Mouse (Mus musculus) MEL (cell line): ENCODE measurements around the gene Asic5. TPM values are rescaled to one million over a fixed set of nuclear protein-coding genes. Genes with fewer than 3 reads are reported as not detected.

ENCODE experiments used
- DNase-seq: peaks from one replicate; pipeline ENCODE4 v3.0.0; 2011; ENCODE audit warnings: low read depth, low spot score
- H3K27ac ChIP-seq: 2 replicates; pipeline ENCODE4 v1.5.1; 2012; ENCODE audit warnings: low read depth, mild to moderate bottlenecking, control low read depth, low read length, moderate library complexity; ENCODE audit not compliant: control insufficient read depth
- H3K27me3 ChIP-seq, 2 experiments: fragments of 150-350 bp in 1 of 2; sonication (generic) in 1 of 2; 2 replicates each; pipeline ENCODE4 v1.6.1; 2012; ENCODE audit warnings: low read length in 2 of 2, mild to moderate bottlenecking in 2 of 2, improper control_type of control experiment in 1 of 2, moderate library complexity in 1 of 2; ENCODE audit not compliant: insufficient read depth in 2 of 2, control insufficient read depth in 1 of 2
- H3K36me3 ChIP-seq, 2 experiments: 2 replicates each; pipeline ENCODE4 v1.6.1; 2012 to 2014; ENCODE audit warnings: low read length in 2 of 2, improper control_type of control experiment in 1 of 2, inconsistent platforms in 1 of 2, mild to moderate bottlenecking in 1 of 2; ENCODE audit not compliant: insufficient read depth in 2 of 2, control insufficient read depth in 1 of 2
- H3K4me1 ChIP-seq, 2 experiments: fragments of 150-350 bp in 1 of 2; sonication (generic) in 1 of 2; 2 replicates each; pipeline ENCODE4 v1.6.1; 2012; ENCODE audit warnings: low read length in 2 of 2, improper control_type of control experiment in 1 of 2, mild to moderate bottlenecking in 1 of 2; ENCODE audit not compliant: insufficient read depth in 2 of 2, control insufficient read depth in 1 of 2
- H3K4me3 ChIP-seq, 2 experiments: fragments of 150-350 bp in 1 of 2; sonication (generic) in 1 of 2; 2 replicates each; pipeline ENCODE4 v1.5.1; 2012; ENCODE audit warnings: low read depth in 2 of 2, low read length in 2 of 2, mild to moderate bottlenecking in 2 of 2, moderate library complexity in 2 of 2, control low read depth in 1 of 2, improper control_type of control experiment in 1 of 2; ENCODE audit not compliant: control insufficient read depth in 1 of 2, insufficient read depth in 1 of 2
- H3K79me2 ChIP-seq: 2 replicates; pipeline ENCODE4 v1.6.1; 2012; ENCODE audit warnings: mild to moderate bottlenecking, low read length, moderate library complexity; ENCODE audit not compliant: control insufficient read depth, poor library complexity, insufficient read depth
- H3K9ac ChIP-seq: 2 replicates; pipeline ENCODE4 v1.6.1; 2012; ENCODE audit warnings: low read depth, mild to moderate bottlenecking, control low read depth, low read length, moderate library complexity; ENCODE audit not compliant: control insufficient read depth, poor library complexity, severe bottlenecking
- H3K9me3 ChIP-seq: fragments of 150-350 bp; sonication (generic); replicated peaks from 2 replicates; pipeline ENCODE4 v1.6.1; 2012; ENCODE audit warnings: mild to moderate bottlenecking, low read length, improper control_type of control experiment, moderate library complexity; ENCODE audit not compliant: insufficient read depth
- BHLHE40 ChIP-seq: IDR thresholded peaks from 2 replicates; pipeline ENCODE4 v1.6.1; 2012; ENCODE audit warnings: low read depth, mild to moderate bottlenecking, inconsistent platforms, low read length, improper control_type of control experiment, borderline replicate concordance
- CHD1 ChIP-seq: IDR thresholded peaks from 2 replicates; pipeline ENCODE4 v1.6.1; 2012; ENCODE audit warnings: low read depth, mild to moderate bottlenecking, inconsistent platforms, low read length, improper control_type of control experiment
- CHD2 ChIP-seq: IDR thresholded peaks from 2 replicates; pipeline ENCODE4 v1.6.1; 2011; ENCODE audit warnings: low read length, improper control_type of control experiment
- EP300 ChIP-seq, 2 experiments: IDR thresholded peaks; 2 replicates each; pipeline ENCODE4 v1.6.1; 2011; ENCODE audit warnings: improper control_type of control experiment in 2 of 2, low read length in 2 of 2, low read depth in 1 of 2, mild to moderate bottlenecking in 1 of 2
- HCFC1 ChIP-seq: IDR thresholded peaks from 2 replicates; pipeline ENCODE4 v1.6.1; 2012; ENCODE audit warnings: low read depth, mild to moderate bottlenecking, inconsistent platforms, low read length, improper control_type of control experiment, moderate library complexity
- KAT2A ChIP-seq: conservative IDR thresholded peaks from 2 replicates; pipeline ENCODE4 v1.6.1; 2012; ENCODE audit warnings: low read depth, low read length, improper control_type of control experiment, inconsistent platforms
- MAX ChIP-seq: IDR thresholded peaks from 2 replicates; pipeline ENCODE4 v1.6.1; 2011; ENCODE audit warnings: low read length, improper control_type of control experiment
- MAZ ChIP-seq: IDR thresholded peaks from 2 replicates; pipeline ENCODE4 v1.6.1; 2012; ENCODE audit warnings: low read depth, mild to moderate bottlenecking, inconsistent platforms, low read length, improper control_type of control experiment
- MEF2A ChIP-seq: IDR thresholded peaks from 2 replicates; pipeline ENCODE4 v1.6.1; 2014; ENCODE audit warnings: low read depth, mild to moderate bottlenecking, inconsistent platforms, low read length, improper control_type of control experiment; ENCODE audit not compliant: poor library complexity, insufficient replicate concordance, severe bottlenecking; ENCODE audit errors: extremely low read depth
- MYB ChIP-seq: IDR thresholded peaks from 2 replicates; pipeline ENCODE4 v1.6.1; 2011; ENCODE audit warnings: mild to moderate bottlenecking, low read depth, low read length, improper control_type of control experiment
- NELFE ChIP-seq: IDR thresholded peaks from 2 replicates; pipeline ENCODE4 v1.6.1; 2011; ENCODE audit warnings: low read depth, low read length, improper control_type of control experiment
- POLR2A ChIP-seq, 2 experiments: IDR thresholded peaks; 2 replicates each; pipeline ENCODE4 v1.6.1; 2011 to 2012; ENCODE audit warnings: low read length in 2 of 2, mild to moderate bottlenecking in 2 of 2, control low read depth in 1 of 2, improper control_type of control experiment in 1 of 2, low read depth in 1 of 2, moderate library complexity in 1 of 2; ENCODE audit not compliant: control insufficient read depth in 1 of 2, insufficient read depth in 1 of 2, poor library complexity in 1 of 2
- POLR2AphosphoS5 ChIP-seq: IDR thresholded peaks from 2 replicates; pipeline ENCODE4 v1.6.1; 2012; ENCODE audit warnings: low read depth, borderline replicate concordance, mild to moderate bottlenecking, inconsistent platforms, low read length, moderate library complexity, mixed read lengths
- RCOR1 ChIP-seq: IDR thresholded peaks from 2 replicates; pipeline ENCODE4 v1.6.1; 2012; ENCODE audit warnings: low read depth, mild to moderate bottlenecking, inconsistent platforms, low read length, improper control_type of control experiment
- TAL1 ChIP-seq: IDR thresholded peaks from 2 replicates; pipeline ENCODE4 v1.6.1; 2012; ENCODE audit warnings: mild to moderate bottlenecking, inconsistent platforms, low read length, moderate library complexity, mixed read lengths
- TCF12 ChIP-seq: IDR thresholded peaks from 2 replicates; pipeline ENCODE4 v1.6.1; 2014; ENCODE audit warnings: low read depth, mild to moderate bottlenecking, inconsistent platforms, low read length, improper control_type of control experiment, moderate library complexity
- USF1 ChIP-seq: IDR thresholded peaks from 2 replicates; pipeline ENCODE4 v1.6.1; 2014; ENCODE audit warnings: low read depth, mild to moderate bottlenecking, inconsistent platforms, low read length, improper control_type of control experiment, moderate library complexity
- USF2 ChIP-seq, 2 experiments: IDR thresholded peaks; 2 replicates each; pipeline ENCODE4 v1.6.1; 2011 to 2012; ENCODE audit warnings: improper control_type of control experiment in 2 of 2, low read length in 2 of 2, borderline replicate concordance in 1 of 2, inconsistent platforms in 1 of 2, low read depth in 1 of 2, mild to moderate bottlenecking in 1 of 2; ENCODE audit not compliant: insufficient read depth in 1 of 2
- ZC3H11A ChIP-seq: IDR thresholded peaks from 2 replicates; pipeline ENCODE4 v1.6.1; 2012; ENCODE audit warnings: low read depth, mild to moderate bottlenecking, inconsistent platforms, low read length, improper control_type of control experiment
- ZNF384 ChIP-seq: IDR thresholded peaks from 2 replicates; pipeline ENCODE4 v1.6.1; 2012; ENCODE audit warnings: low read depth, mild to moderate bottlenecking, inconsistent platforms, low read length, improper control_type of control experiment
- polyA plus RNA-seq, 2 experiments: library from polyadenylated mRNA; stranded (reverse) in 1 of 2; unstranded in 1 of 2; fragments of >175 nt in 1 of 2; fragments of >200 nt in 1 of 2; gene quantifications; 2 replicates each; pipeline versions ENCODE4 v1.2.1 to v1.2.4; 2012; ENCODE audit warnings: low replicate concordance in 2 of 2, low read depth in 1 of 2; ENCODE audit not compliant: insufficient read length in 2 of 2, insufficient read depth in 1 of 2, missing spikeins in 1 of 2
- total RNA-seq: library from RNA; depleted of rRNA; stranded (reverse); fragments of 300-350 nt; gene quantifications from 2 replicates; pipeline ENCODE4 v1.2.3, GENCODE M21; 2012

Asic5 gene
- total and polyA plus RNA-seq, 3 experiments, result not detected

DNA sequence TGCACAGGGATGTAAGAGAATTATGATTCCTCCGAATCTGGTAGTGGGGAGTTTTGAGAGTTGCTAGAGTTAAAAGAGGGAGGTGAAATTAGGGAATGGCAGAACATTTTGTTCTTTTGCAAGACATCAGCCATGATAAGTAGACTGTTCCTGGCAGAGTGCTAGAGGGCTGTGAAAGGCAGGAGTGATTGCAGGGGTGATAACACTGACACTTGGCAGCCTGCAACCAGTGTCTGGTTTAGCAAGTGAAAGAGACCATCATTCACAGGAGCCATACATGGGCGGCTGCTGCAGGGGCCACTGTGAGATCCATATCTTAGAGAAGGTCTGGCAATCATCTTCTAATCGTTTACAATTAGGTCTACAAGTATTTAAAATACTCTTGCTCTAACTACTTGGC, 43.2 kb upstream of the Asic5 start:
- H3K9me3 ChIP-seq, result no peaks in the 10 kb centered on the region
- H3K36me3 ChIP-seq, result no peaks in the 10 kb centered on the region
- H3K4me3 ChIP-seq, result no peak overlapping the region
- H3K79me2 ChIP-seq, result no peaks in the 10 kb centered on the region
- no peaks in the 10 kb centered on the region for H3K27me3 ChIP-seq
- no peak overlapping the region for H3K27ac ChIP-seq
- DNase-seq, result no peak
- no peaks in the 10 kb centered on the region for H3K4me1 ChIP-seq
- H3K9ac ChIP-seq, result no peak overlapping the region
- TF ChIP-seq POLR2AphosphoS5 (no peak), MAX (no peak), ZC3H11A (no peak), RCOR1 (no peak), NELFE (no peak), MYB (no peak), USF1 (no peak), KAT2A (no peak), USF2 (IDR thresholded peaks at IDR 0.05; ENCODE audit: borderline replicate concordance in 1 of 2, insufficient read depth in 1 of 2, low read depth in 1 of 2, low read length in 2 of 2) (no peak), MAZ (no peak)

DNA sequence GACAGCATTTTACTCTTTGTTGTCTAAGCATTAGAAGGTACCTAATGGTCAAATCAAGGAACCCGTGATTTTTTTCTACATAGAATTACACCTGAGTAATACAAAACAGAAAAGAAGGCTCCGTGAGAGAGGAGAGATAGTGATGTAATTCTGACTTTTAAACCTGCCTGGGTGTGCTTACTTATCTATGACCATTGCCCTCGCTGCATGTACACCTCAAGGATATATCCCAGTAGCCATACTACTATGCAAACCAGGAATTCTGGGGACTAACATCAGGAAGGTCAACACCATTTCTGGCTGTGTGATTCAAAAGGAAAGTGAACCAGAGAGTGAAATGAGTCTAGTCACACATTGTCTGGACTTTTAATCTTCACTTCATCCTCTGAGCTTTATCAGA, 39.7 kb upstream of the Asic5 start:
- Histone ChIP-seq H3K9me3 (no peaks in the 10 kb centered on the region), H3K79me2 (no peaks in the 10 kb centered on the region), H3K4me3 (no peak overlapping the region), H3K27ac (no peak overlapping the region), H3K4me1 (no peaks in the 10 kb centered on the region), H3K9ac (no peak overlapping the region), H3K36me3 (no peaks in the 10 kb centered on the region), H3K27me3 (no peaks in the 10 kb centered on the region)
- TF ChIP-seq TCF12 (no peak), BHLHE40 (no peak), CHD2 (no peak), CHD1 (no peak), TAL1 (no peak), MAX (no peak), RCOR1 (no peak), HCFC1 (no peak), USF2 (IDR thresholded peaks at IDR 0.05; ENCODE audit: borderline replicate concordance in 1 of 2, insufficient read depth in 1 of 2, low read depth in 1 of 2, low read length in 2 of 2) (no peak), NELFE (no peak), MEF2A (no peak), POLR2A (IDR thresholded peaks at IDR 0.05; ENCODE audit: control insufficient read depth in 1 of 2, insufficient read depth in 1 of 2, low read depth in 1 of 2, low read length in 2 of 2, poor library complexity in 1 of 2) (no peak), ZNF384 (no peak), EP300 (IDR thresholded peaks at IDR 0.05; ENCODE audit: low read depth in 1 of 2, low read length in 2 of 2) (no peak)
- DNase-seq, result no peak
